In the genomic region with DNA sequence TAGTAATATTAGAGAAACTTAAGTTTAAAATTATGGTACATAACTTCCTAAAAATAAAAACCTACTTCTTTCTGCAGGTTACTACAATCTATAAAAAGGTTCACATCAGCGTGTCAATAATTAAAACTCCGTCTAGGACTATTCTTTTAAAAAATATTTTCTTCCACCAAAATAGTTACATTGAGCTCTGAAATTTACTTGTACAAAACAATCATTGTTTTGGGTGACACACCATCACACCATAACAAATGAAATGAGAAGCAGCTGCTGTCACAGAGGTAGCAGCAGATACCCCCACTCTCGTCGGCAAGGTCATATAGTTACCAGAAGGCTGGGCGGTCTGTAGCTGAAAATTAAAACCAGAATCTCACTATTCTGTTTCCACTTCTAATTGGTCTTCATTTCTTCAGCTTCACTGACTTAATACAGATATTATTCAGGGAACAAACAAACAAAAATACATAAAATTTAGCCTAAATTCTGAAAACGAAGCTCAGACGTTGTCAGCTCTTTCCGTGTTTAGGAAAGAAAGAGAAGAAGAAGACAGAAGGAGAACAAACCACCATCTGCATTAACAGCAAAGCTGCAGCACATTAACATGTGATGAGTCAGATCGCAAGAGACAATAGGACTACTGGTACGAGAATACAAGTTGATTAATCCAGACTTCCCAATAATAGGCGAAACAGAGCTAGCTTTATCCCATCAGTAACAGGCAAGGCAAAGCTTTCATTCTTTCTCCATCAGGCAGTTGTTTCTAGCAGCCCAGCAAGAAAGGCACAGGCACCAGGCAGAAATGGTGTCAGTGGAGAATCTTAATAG, we compare ENCODE assay signal across 8 mouse cellular contexts. TPM values are rescaled to one million over a fixed set of nuclear protein-coding genes. Genes with fewer than 3 reads are reported as not detected.
DNase-seq lines count a peak whose midpoint lies in the region; ATAC-seq and TF ChIP-seq lines count a peak whose summit lies in the region.

No protein-coding gene starts in this region.

- intact Hi-C loops in left cerebral cortex, adult 2 months (cut with DNase I): loop anchor here (2.0 kb wide), 1 partner anchor 118 kb away; no protein-coding TSS in a partner anchor

- H3K4me1 ChIP-seq in kidney, embryonic 16.5 days (ENCODE audit: insufficient read depth, low read length): peaks cover 18% of the 10 kb centered on the region
- peaks cover 27% of the 10 kb centered on the region for H3K4me1 ChIP-seq in forebrain, embryonic 15.5 days
- H3K4me1 ChIP-seq in kidney, embryonic 14.5 days (ENCODE audit: control insufficient read depth, insufficient read depth, low read length): peaks cover 3% of the 10 kb centered on the region; the same call in 1 of the 2 replicates

- H3K9me3 ChIP-seq in kidney, embryonic 16.5 days (ENCODE audit: low read length): no peaks in the 10 kb centered on the region
- no peaks in the 10 kb centered on the region for H3K9me3 ChIP-seq in forebrain, embryonic 15.5 days
- H3K9me3 ChIP-seq in kidney, embryonic 14.5 days (ENCODE audit: control insufficient read depth, low read length): no peaks in the 10 kb centered on the region

- H3K36me3 ChIP-seq in kidney, embryonic 16.5 days (ENCODE audit: insufficient read depth, low read length): no peaks in the 10 kb centered on the region
- no peaks in the 10 kb centered on the region for H3K36me3 ChIP-seq in forebrain, embryonic 15.5 days
- no peaks in the 10 kb centered on the region for H3K36me3 ChIP-seq in kidney, embryonic 14.5 days (ENCODE audit: control insufficient read depth, insufficient read depth, low read length)

- no peak for TF ChIP-seq CTCF in left cerebral cortex, adult 2 months (IDR thresholded peaks at IDR 0.05)

- 66% methylated on average over 11 of the region's 11 CpGs for WGBS in kidney, embryonic 16.5 days
- 15% methylated on average over 11 of the region's 11 CpGs for WGBS in forebrain, embryonic 15.5 days
- 71% methylated on average over 11 of the region's 11 CpGs for WGBS in kidney, embryonic 14.5 days

- H3K9ac ChIP-seq in kidney, embryonic 16.5 days (replicated peaks; ENCODE audit: low read length): no peak overlapping the region
- peak overlapping the region; percentile 45 for H3K9ac ChIP-seq in forebrain, embryonic 15.5 days (replicated peaks)
- no peak overlapping the region for H3K9ac ChIP-seq in kidney, embryonic 14.5 days (ENCODE audit: low read depth, low read length)

- DNase-seq in kidney, postnatal 25 days: no peak
- DNase-seq in left cerebral cortex, adult 2 months (ENCODE audit: extremely low spot score in 1 of 2, low spot score in 2 of 2): no peak
- peak; percentile 26 for DNase-seq in naive thymus-derived CD4-positive, alpha-beta T cell, adult 2 months (ENCODE audit: low read depth)
- DNase-seq in gastrocnemius, adult 8-10 months (ENCODE audit: low spot score in 2 of 2): no peak

- no peak for ATAC-seq in kidney, embryonic 16.5 days (ENCODE audit: low FRiP score, low TSS enrichment)
- peak; percentile 31 for ATAC-seq in activated CD4-positive, CD25-positive, alpha-beta regulatory T cell, adult 4 months
- peak; percentile 58 for ATAC-seq in forebrain, embryonic 15.5 days (replicated peaks)
- ATAC-seq in kidney, embryonic 14.5 days (ENCODE audit: low FRiP score, low TSS enrichment): no peak

- H3K27me3 ChIP-seq in kidney, embryonic 16.5 days (ENCODE audit: insufficient read depth, low read length): no peaks in the 10 kb centered on the region
- no peaks in the 10 kb centered on the region for H3K27me3 ChIP-seq in forebrain, embryonic 15.5 days
- no peaks in the 10 kb centered on the region for H3K27me3 ChIP-seq in kidney, embryonic 14.5 days (ENCODE audit: control insufficient read depth, insufficient read depth, low read length)

- H3K4me3 ChIP-seq in kidney, embryonic 16.5 days (ENCODE audit: low read length): peak overlapping the region; percentile 7
- H3K4me3 ChIP-seq in forebrain, embryonic 15.5 days: peak overlapping the region; percentile 36
- peak overlapping the region; percentile 50 for H3K4me3 ChIP-seq in left cerebral cortex, adult 2 months
- no peak overlapping the region for H3K4me3 ChIP-seq in kidney, embryonic 14.5 days (ENCODE audit: low read length)

- no peak overlapping the region for H3K4me2 ChIP-seq in kidney, embryonic 16.5 days (replicated peaks; ENCODE audit: low read depth, low read length)
- peak overlapping the region; percentile 52 for H3K4me2 ChIP-seq in forebrain, embryonic 15.5 days (replicated peaks)
- H3K4me2 ChIP-seq in kidney, embryonic 14.5 days (replicated peaks; ENCODE audit: low read depth, low read length): no peak overlapping the region

- peak overlapping the region; percentile 31; the same call in 1 of the 2 replicates for H3K27ac ChIP-seq in kidney, embryonic 16.5 days (ENCODE audit: low read length)
- peak overlapping the region; percentile 93 for H3K27ac ChIP-seq in forebrain, embryonic 15.5 days (replicated peaks)
- H3K27ac ChIP-seq in left cerebral cortex, adult 2 months: peak overlapping the region; percentile 95
- H3K27ac ChIP-seq in kidney, embryonic 14.5 days (ENCODE audit: low read depth, low read length): no peak overlapping the region

RNA-seq across cellular contexts. Expression of a gene that starts 49.8 kb away (rescaled TPM):
- 7.3 and 7.5 TPM in 2 replicates for polyA plus RNA-seq in kidney, embryonic 16.5 days (2015; fragmentation: Nextera tagmentation; extraction: Ambion mirVana)
- 1 to 10 TPM; 8.4 to 9.1 TPM for polyA plus RNA-seq in activated CD4-positive, CD25-positive, alpha-beta regulatory T cell, adult 4 months (2017; shearing (Covaris generic))
- 11.6 and 12.3 TPM in 2 replicates for polyA plus RNA-seq in forebrain, embryonic 15.5 days (2015; fragmentation: Nextera tagmentation; extraction: Ambion mirVana)
- total RNA-seq in left cerebral cortex, adult 2 months (2021): 10 to 100 TPM; 47.8 to 51.3 TPM
- total RNA-seq in gastrocnemius, adult 8-10 months (2022): 10 to 100 TPM; 46.0 to 65.1 (median 49.5) TPM
- polyA plus RNA-seq in kidney, embryonic 14.5 days (2014; fragmentation: Nextera tagmentation; extraction: Ambion mirVana): 5.9 and 11.0 TPM in 2 replicates

Comparison
In these comparisons a context has a peak if more than half of its experiments do, and no peak if none do; other contexts are left out.
1. ATAC-seq: peak in activated CD4-positive, CD25-positive, alpha-beta regulatory T cell, adult 4 months (single experiment) and forebrain, embryonic 15.5 days (single experiment); none in kidney, embryonic 16.5 days (single experiment) and kidney, embryonic 14.5 days (single experiment).